Mouse (Mus musculus) heart, embryonic 13.5 days (tissue): Measurements from ENCODE around the gene Phtf2. TPM values are rescaled to one million over a fixed set of nuclear protein-coding genes. Genes with fewer than 3 reads are reported as not detected.
A peak's percentile ranks its signal among the peaks of the same experiment; 100 is the strongest.
"Not testable (repeated sequence)": the region's sequence is repeated elsewhere in the genome, so short reads cannot be mapped to it uniquely, and the experiment has no call there.

Experiments
- ATAC-seq: fragments of 200-750 bp; cut with Nextera tagmentation; 2 replicates; pipeline ENCODE4 v1.8.0; 2017; ENCODE audit warnings: moderate TSS enrichment; ENCODE audit not compliant: insufficient number of reproducible peaks, low FRiP score, low TSS enrichment; ENCODE audit errors: extremely low read depth
- H3K27ac ChIP-seq: fragments of 300-500 bp; sonication (generic); replicated peaks from 2 replicates; pipeline ENCODE4 v1.5.1; 2015; ENCODE audit warnings: moderate library complexity, mild to moderate bottlenecking, inconsistent platforms
- H3K27me3 ChIP-seq: fragments of 300-500 bp; sonication (generic); replicated peaks from 2 replicates; pipeline ENCODE4 v1.6.1; 2015; ENCODE audit warnings: mild to moderate bottlenecking, inconsistent platforms
- H3K36me3 ChIP-seq: fragments of 300-500 bp; sonication (generic); 2 replicates; pipeline ENCODE4 v1.6.1; 2015; ENCODE audit warnings: mild to moderate bottlenecking, inconsistent platforms
- H3K4me1 ChIP-seq: fragments of 300-500 bp; sonication (generic); 2 replicates; pipeline ENCODE4 v1.6.1; 2015; ENCODE audit warnings: inconsistent platforms
- H3K4me2 ChIP-seq: fragments of 300-500 bp; sonication (generic); 2 replicates; pipeline ENCODE4 v1.6.1; 2015; ENCODE audit warnings: inconsistent platforms, mild to moderate bottlenecking, moderate library complexity
- H3K4me3 ChIP-seq: fragments of 300-500 bp; sonication (generic); 2 replicates; pipeline ENCODE4 v1.5.1; 2015; ENCODE audit warnings: moderate library complexity, mild to moderate bottlenecking, inconsistent platforms
- H3K9ac ChIP-seq: fragments of 300-500 bp; sonication (generic); 2 replicates; pipeline ENCODE4 v1.6.1; 2015; ENCODE audit warnings: inconsistent platforms, mild to moderate bottlenecking, moderate library complexity
- H3K9me3 ChIP-seq: fragments of 300-500 bp; sonication (generic); 2 replicates; pipeline ENCODE4 v1.6.1; 2016; ENCODE audit warnings: inconsistent platforms
- WGBS: fragments of 180-500 bp; shearing (Covaris S2); methylation state at CpG from one replicate; pipeline ENCODE4 v1.1.7; 2015; ENCODE audit warnings: mixed read lengths; 5-methylcytosine and 5-hydroxymethylcytosine counted together
- polyA plus RNA-seq: library from polyadenylated mRNA; unstranded; fragments of >200 nt; fragmentation: Nextera tagmentation; extraction: Ambion mirVana; gene quantifications from 2 replicates; pipeline ENCODE4 v1.2.1, GENCODE M21; 2015

Phtf2 gene
- polyA plus RNA-seq, 1 experiment from 2014 or later = 29.1 TPM

GRCm38 (mm10) chr5:20821122-20821521, 60.8 kb downstream of the Phtf2 start:
- Histone ChIP-seq H3K9ac (no peak overlapping the region), H3K36me3 (no peaks in the 10 kb centered on the region), H3K4me1 (peaks cover 35% of the 10 kb centered on the region), H3K27ac (0 out of 2 replicates have a peak overlapping the region, but pooled peaks have one; percentile 54), H3K9me3 (no peaks in the 10 kb centered on the region), H3K4me3 (no peak overlapping the region), H3K27me3 (no peaks in the 10 kb centered on the region), H3K4me2 (no peak overlapping the region)
- no peak for ATAC-seq

GRCm38 (mm10) chr5:20815094-20815493, 66.8 kb downstream of the Phtf2 start:
- WGBS = 52% methylated on average over 2 of the region's 2 CpGs

GRCm38 (mm10) chr5:20810449-20810848, 71.5 kb downstream of the Phtf2 start:
- H3K27ac ChIP-seq = no peak overlapping the region
- no peak overlapping the region for H3K4me2 ChIP-seq
- WGBS = 86% methylated on average over 6 of the region's 6 CpGs
- no peak overlapping the region for H3K9ac ChIP-seq
- H3K27me3 ChIP-seq = no peaks in the 10 kb centered on the region
- no peaks in the 10 kb centered on the region for H3K9me3 ChIP-seq
- no peak overlapping the region for H3K4me3 ChIP-seq
- ATAC-seq = no peak
- peaks cover 16% of the 10 kb centered on the region for H3K36me3 ChIP-seq
- H3K4me1 ChIP-seq = peaks cover 5% of the 10 kb centered on the region; the same call in 1 of the 2 replicates

More at GRCm38 (mm10) chr5:20815094-20815493, 66.8 kb downstream of the Phtf2 start:
- Histone ChIP-seq H3K36me3 (no peaks in the 10 kb centered on the region), H3K27ac (no peak overlapping the region), H3K9ac (no peak overlapping the region), H3K9me3 (no peaks in the 10 kb centered on the region), H3K4me2 (no peak overlapping the region), H3K27me3 (no peaks in the 10 kb centered on the region), H3K4me3 (no peak overlapping the region), H3K4me1 (peaks cover 17% of the 10 kb centered on the region)
- no peak for ATAC-seq

- Histone ChIP-seq H3K9ac (no peak overlapping the region), H3K27ac (no peak overlapping the region), H3K27me3 (no peaks in the 10 kb centered on the region), H3K36me3 (peaks cover 31% of the 10 kb centered on the region), H3K4me2 (no peak overlapping the region), H3K4me3 (no peak overlapping the region), H3K9me3 (no peaks in the 10 kb centered on the region), H3K4me1 (peaks cover 18% of the 10 kb centered on the region)
- 90% methylated on average over 5 of the region's 5 CpGs for WGBS
- ATAC-seq = no peak
These were observed 86.0 kb downstream of the Phtf2 start for GRCm38 (mm10) chr5:20795932-20796331.

GRCm38 (mm10) chr5:20791793-20792554, 90.0 kb downstream of the Phtf2 start:
- Histone ChIP-seq H3K4me3 (no peak overlapping the region), H3K9ac (no peak overlapping the region; the same call in 1 of the 2 replicates), H3K4me1 (peaks cover 19% of the 10 kb centered on the region), H3K27ac (peak overlapping the region; percentile 84), H3K9me3 (no peaks in the 10 kb centered on the region), H3K36me3 (peaks cover 38% of the 10 kb centered on the region), H3K4me2 (0 out of 2 replicates have a peak overlapping the region, but pooled peaks have one; percentile 4), H3K27me3 (no peaks in the 10 kb centered on the region)
- ATAC-seq = no peak
- 56% methylated on average over 10 of the region's 10 CpGs for WGBS

GRCm38 (mm10) chr5:20786471-20786870, 95.5 kb downstream of the Phtf2 start:
- WGBS = 97% methylated on average over 2 of the region's 5 CpGs
- H3K4me2 ChIP-seq, H3K4me1 ChIP-seq, H3K9ac ChIP-seq, H3K4me3 ChIP-seq, H3K27ac ChIP-seq, ATAC-seq, H3K9me3 ChIP-seq, H3K27me3 ChIP-seq: not testable (repeated sequence)
- H3K36me3 ChIP-seq = peaks cover 37% of the 10 kb centered on the region

GRCm38 (mm10) chr5:20781116-20781515, 100.8 kb downstream of the Phtf2 start:
- Histone ChIP-seq H3K36me3 (peaks cover 33% of the 10 kb centered on the region), H3K4me1 (peaks cover 13% of the 10 kb centered on the region), H3K27me3 (no peaks in the 10 kb centered on the region), H3K27ac (no peak overlapping the region), H3K9ac (no peak overlapping the region), H3K4me2 (no peak overlapping the region), H3K4me3 (no peak overlapping the region), H3K9me3 (no peaks in the 10 kb centered on the region)
- WGBS = 69% methylated on average over 1 of the region's 1 CpGs
- ATAC-seq = no peak

GRCm38 (mm10) chr5:20779191-20779590, 102.7 kb downstream of the Phtf2 start:
- Histone ChIP-seq H3K9me3 (no peaks in the 10 kb centered on the region), H3K36me3 (peaks cover 32% of the 10 kb centered on the region), H3K9ac (no peak overlapping the region), H3K4me2 (no peak overlapping the region), H3K4me1 (peaks cover 13% of the 10 kb centered on the region), H3K4me3 (no peak overlapping the region), H3K27me3 (no peaks in the 10 kb centered on the region), H3K27ac (no peak overlapping the region)
- ATAC-seq = no peak
- WGBS = 49% methylated on average over 2 of the region's 2 CpGs

GRCm38 (mm10) chr5:20778274-20778984, 103.5 kb downstream of the Phtf2 start:
- Histone ChIP-seq H3K4me2 (no peak overlapping the region), H3K36me3 (peaks cover 35% of the 10 kb centered on the region), H3K9ac (no peak overlapping the region), H3K4me3 (no peak overlapping the region), H3K9me3 (no peaks in the 10 kb centered on the region), H3K4me1 (peaks cover 13% of the 10 kb centered on the region), H3K27me3 (no peaks in the 10 kb centered on the region), H3K27ac (0 out of 2 replicates have a peak overlapping the region, but pooled peaks have one; percentile 36)
- ATAC-seq = no peak
- 53% methylated on average over 8 of the region's 8 CpGs for WGBS

GRCm38 (mm10) chr5:20773341-20773740, 108.6 kb downstream of the Phtf2 start:
- Histone ChIP-seq H3K27ac (no peak overlapping the region), H3K27me3 (no peaks in the 10 kb centered on the region), H3K4me3 (no peak overlapping the region), H3K36me3 (peaks cover 40% of the 10 kb centered on the region), H3K4me1 (peaks cover 2% of the 10 kb centered on the region), H3K4me2 (no peak overlapping the region), H3K9ac (no peak overlapping the region), H3K9me3 (no peaks in the 10 kb centered on the region)
- 54% methylated on average over 3 of the region's 3 CpGs for WGBS
- ATAC-seq = no peak

- Histone ChIP-seq H3K27ac (no peak overlapping the region), H3K4me3 (no peak overlapping the region), H3K9me3 (no peaks in the 10 kb centered on the region), H3K9ac (no peak overlapping the region), H3K4me1 (no peaks in the 10 kb centered on the region), H3K36me3 (peaks cover 48% of the 10 kb centered on the region), H3K4me2 (no peak overlapping the region), H3K27me3 (no peaks in the 10 kb centered on the region)
- no peak for ATAC-seq
- WGBS = 88% methylated on average over 7 of the region's 7 CpGs
These were observed 116.5 kb downstream of the Phtf2 start for GRCm38 (mm10) chr5:20765365-20765920.
